Mouse (Mus musculus): ENCODE measurements around the gene 1700018B08Rik. TPM values are rescaled to one million over a fixed set of nuclear protein-coding genes. Genes with fewer than 3 reads are reported as not detected.

The 1700018B08Rik gene
- polyA plus RNA-seq, 1 experiment from 2014 or later, result not detected

DNA sequence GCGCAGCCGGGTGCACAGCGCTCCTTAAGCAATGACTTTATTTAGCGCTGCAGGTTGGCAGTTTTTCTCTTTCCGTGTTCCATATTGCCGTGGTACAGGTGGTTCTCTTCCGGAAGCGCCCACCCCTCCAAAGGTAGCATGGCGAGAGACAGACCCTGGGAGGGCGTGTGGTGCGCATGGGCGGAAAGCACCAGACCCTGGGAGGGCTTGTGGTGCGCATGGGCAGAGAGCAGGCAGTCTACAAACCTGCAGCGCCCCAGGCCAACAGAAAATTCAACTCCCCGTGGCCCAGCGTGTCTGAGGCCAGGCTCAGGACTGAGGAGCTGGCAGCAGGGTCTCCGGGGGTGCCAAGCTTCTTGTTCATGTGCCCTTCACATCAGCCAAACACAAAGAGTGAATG lies 26.7 kb upstream of the 1700018B08Rik start:
- DNase-seq (ENCODE audit: low spot score), result no peak
- WGBS, result 79% methylated on average over 17 of the region's 17 CpGs

DNA sequence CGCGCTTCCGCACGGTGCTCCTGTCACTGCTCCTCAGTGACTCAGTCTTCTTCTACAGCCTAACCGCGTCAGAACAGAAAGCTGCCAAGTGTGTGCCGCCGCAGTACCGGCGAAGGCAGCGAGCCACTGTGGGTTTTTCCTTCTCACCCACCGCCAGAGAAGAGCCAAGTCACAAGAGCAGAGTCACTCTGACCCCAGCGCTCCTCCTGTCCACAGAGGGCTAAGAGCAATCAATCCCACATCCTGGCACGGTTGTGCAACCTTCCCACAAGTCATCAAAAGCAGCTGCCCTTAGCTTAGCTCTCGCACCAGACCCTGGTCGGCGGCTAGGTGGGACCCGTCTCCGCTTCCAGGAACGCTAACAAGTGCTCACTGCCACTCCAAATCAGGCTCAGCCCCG lies 26.2 kb upstream of the 1700018B08Rik start:
- no peak overlapping the region for H3K4me3 ChIP-seq (ENCODE audit: low read depth, low read length)
- H3K9me3 ChIP-seq (ENCODE audit: control insufficient read depth, low read length), result no peaks in the 10 kb centered on the region

More for the DNA sequence above, 26.7 kb upstream of the 1700018B08Rik start:
- H3K4me1 ChIP-seq (ENCODE audit: control insufficient read depth, insufficient read depth, low read length), result no peaks in the 10 kb centered on the region
- no peak overlapping the region for H3K9ac ChIP-seq (ENCODE audit: low read length)
- H3K27ac ChIP-seq (replicated peaks; ENCODE audit: low read depth, low read length), result no peak overlapping the region
- H3K27me3 ChIP-seq (ENCODE audit: control insufficient read depth, insufficient read depth, low read length), result no peaks in the 10 kb centered on the region
- no peak overlapping the region for H3K4me2 ChIP-seq (ENCODE audit: low read depth, severe bottlenecking)
- no peaks in the 10 kb centered on the region for H3K9me3 ChIP-seq (ENCODE audit: control insufficient read depth, low read length)
- no peak for ATAC-seq (ENCODE audit: insufficient number of reproducible peaks, low FRiP score, low TSS enrichment, low read depth)
- no peak overlapping the region for H3K4me3 ChIP-seq (ENCODE audit: low read depth, low read length)
- H3K36me3 ChIP-seq (ENCODE audit: control insufficient read depth, insufficient read depth, low read length), result no peaks in the 10 kb centered on the region

DNA sequence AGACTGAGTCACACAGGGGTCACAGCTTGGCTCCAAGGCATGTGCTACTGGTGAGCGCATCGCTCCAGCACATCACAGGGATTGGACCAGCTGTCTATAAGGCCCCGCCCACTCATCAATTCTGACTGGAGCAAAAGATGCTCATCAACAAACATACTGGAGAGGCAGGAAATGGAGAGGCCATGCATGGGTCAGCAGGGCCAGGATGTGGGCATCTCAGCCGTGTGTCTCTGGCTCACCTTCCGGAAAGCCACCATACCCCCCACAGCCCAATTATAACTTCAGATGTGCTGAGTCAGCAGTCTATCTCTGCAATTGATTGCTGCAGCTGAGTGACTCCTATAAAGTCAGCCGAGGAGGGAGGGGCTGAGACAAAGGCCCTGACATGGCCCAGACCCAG lies 24.2 kb upstream of the 1700018B08Rik start:
- no peaks in the 10 kb centered on the region for H3K36me3 ChIP-seq (ENCODE audit: control insufficient read depth, insufficient read depth, low read length)
- no peaks in the 10 kb centered on the region for H3K4me1 ChIP-seq (ENCODE audit: control insufficient read depth, insufficient read depth, low read length)
- H3K9ac ChIP-seq (ENCODE audit: low read length), result no peak overlapping the region
- 76% methylated on average over 6 of the region's 6 CpGs for WGBS
- no peak for ATAC-seq (ENCODE audit: insufficient number of reproducible peaks, low FRiP score, low TSS enrichment, low read depth)
- H3K27ac ChIP-seq (replicated peaks; ENCODE audit: low read depth, low read length), result no peak overlapping the region
- no peak for DNase-seq (ENCODE audit: low spot score)
- no peaks in the 10 kb centered on the region for H3K9me3 ChIP-seq (ENCODE audit: control insufficient read depth, low read length)
- H3K27me3 ChIP-seq (ENCODE audit: control insufficient read depth, insufficient read depth, low read length), result no peaks in the 10 kb centered on the region
- no peak overlapping the region for H3K4me3 ChIP-seq (ENCODE audit: low read depth, low read length)
- no peak overlapping the region for H3K4me2 ChIP-seq (ENCODE audit: low read depth, severe bottlenecking)

More for the DNA sequence above, 26.2 kb upstream of the 1700018B08Rik start:
- 85% methylated on average over 21 of the region's 21 CpGs for WGBS
- Histone ChIP-seq H3K4me1 (ENCODE audit: control insufficient read depth, insufficient read depth, low read length) (no peaks in the 10 kb centered on the region), H3K27me3 (ENCODE audit: control insufficient read depth, insufficient read depth, low read length) (no peaks in the 10 kb centered on the region), H3K4me2 (ENCODE audit: low read depth, severe bottlenecking) (no peak overlapping the region), H3K36me3 (ENCODE audit: control insufficient read depth, insufficient read depth, low read length) (no peaks in the 10 kb centered on the region), H3K27ac (replicated peaks; ENCODE audit: low read depth, low read length) (no peak overlapping the region), H3K9ac (ENCODE audit: low read length) (no peak overlapping the region)
- ATAC-seq (ENCODE audit: insufficient number of reproducible peaks, low FRiP score, low TSS enrichment, low read depth) (no peak), DNase-seq (ENCODE audit: low spot score) (no peak)

DNA sequence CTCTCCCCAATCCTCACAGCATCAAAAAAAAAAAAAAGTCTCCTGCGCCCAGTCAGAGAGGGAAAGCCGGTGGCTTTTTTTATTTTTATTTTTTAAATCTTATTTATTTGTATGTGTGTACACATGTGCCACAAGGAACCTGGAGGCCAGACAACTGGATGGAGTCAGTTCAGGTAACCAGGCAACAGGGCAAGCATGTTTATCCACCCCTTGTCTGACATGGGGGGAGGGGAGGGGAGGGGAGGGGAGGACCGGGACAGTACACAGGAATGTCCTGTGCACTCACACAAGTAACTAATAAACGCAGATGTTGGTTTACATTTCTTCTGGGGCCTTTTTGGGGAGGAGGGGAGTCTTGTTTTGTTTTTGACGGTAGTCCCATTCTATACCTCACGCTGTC lies 19.6 kb upstream of the 1700018B08Rik start:
- Histone ChIP-seq H3K4me1 (ENCODE audit: control insufficient read depth, insufficient read depth, low read length) (no peaks in the 10 kb centered on the region), H3K27ac (replicated peaks; ENCODE audit: low read depth, low read length) (no peak overlapping the region), H3K9me3 (ENCODE audit: control insufficient read depth, low read length) (no peaks in the 10 kb centered on the region), H3K4me2 (ENCODE audit: low read depth, severe bottlenecking) (no peak overlapping the region), H3K9ac (ENCODE audit: low read length) (no peak overlapping the region), H3K36me3 (ENCODE audit: control insufficient read depth, insufficient read depth, low read length) (peaks cover 5% of the 10 kb centered on the region; the same call in 1 of the 2 replicates), H3K4me3 (ENCODE audit: low read depth, low read length) (no peak overlapping the region), H3K27me3 (ENCODE audit: control insufficient read depth, insufficient read depth, low read length) (no peaks in the 10 kb centered on the region)
- ATAC-seq (ENCODE audit: insufficient number of reproducible peaks, low FRiP score, low TSS enrichment, low read depth), result no peak
- 88% methylated on average over 6 of the region's 6 CpGs for WGBS
- DNase-seq (ENCODE audit: low spot score), result no peak

DNA sequence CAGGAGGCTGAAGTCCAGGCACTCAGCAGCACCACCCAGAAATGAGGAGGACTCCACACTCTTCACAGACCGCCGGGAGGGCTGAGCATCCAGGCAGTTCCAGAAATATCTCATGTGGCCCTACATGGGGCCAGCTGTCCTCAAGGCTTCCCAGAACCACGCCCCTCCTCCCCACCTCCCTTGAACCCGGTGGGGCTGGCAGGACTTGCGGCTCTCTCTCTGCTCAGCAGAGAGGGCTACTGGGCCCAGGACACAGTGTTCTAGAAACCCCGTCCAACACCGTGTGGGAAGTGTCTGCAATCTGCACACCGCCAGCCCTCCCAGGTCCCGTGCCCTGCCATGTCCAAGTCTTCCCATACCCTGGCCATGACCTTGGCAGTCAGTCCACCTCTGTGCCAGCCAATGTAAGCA lies 18.8 kb upstream of the 1700018B08Rik start:
- Histone ChIP-seq H3K4me2 (ENCODE audit: low read depth, severe bottlenecking) (no peak overlapping the region), H3K4me3 (ENCODE audit: low read depth, low read length) (no peak overlapping the region), H3K27ac (replicated peaks; ENCODE audit: low read depth, low read length) (no peak overlapping the region), H3K9ac (ENCODE audit: low read length) (no peak overlapping the region), H3K4me1 (ENCODE audit: control insufficient read depth, insufficient read depth, low read length) (no peaks in the 10 kb centered on the region), H3K27me3 (ENCODE audit: control insufficient read depth, insufficient read depth, low read length) (no peaks in the 10 kb centered on the region), H3K9me3 (ENCODE audit: control insufficient read depth, low read length) (no peaks in the 10 kb centered on the region), H3K36me3 (ENCODE audit: control insufficient read depth, insufficient read depth, low read length) (peaks cover 5% of the 10 kb centered on the region; the same call in 1 of the 2 replicates)
- DNase-seq (ENCODE audit: low spot score) (no peak), ATAC-seq (ENCODE audit: insufficient number of reproducible peaks, low FRiP score, low TSS enrichment, low read depth) (no peak)
- WGBS, result 85% methylated on average over 9 of the region's 9 CpGs

DNA sequence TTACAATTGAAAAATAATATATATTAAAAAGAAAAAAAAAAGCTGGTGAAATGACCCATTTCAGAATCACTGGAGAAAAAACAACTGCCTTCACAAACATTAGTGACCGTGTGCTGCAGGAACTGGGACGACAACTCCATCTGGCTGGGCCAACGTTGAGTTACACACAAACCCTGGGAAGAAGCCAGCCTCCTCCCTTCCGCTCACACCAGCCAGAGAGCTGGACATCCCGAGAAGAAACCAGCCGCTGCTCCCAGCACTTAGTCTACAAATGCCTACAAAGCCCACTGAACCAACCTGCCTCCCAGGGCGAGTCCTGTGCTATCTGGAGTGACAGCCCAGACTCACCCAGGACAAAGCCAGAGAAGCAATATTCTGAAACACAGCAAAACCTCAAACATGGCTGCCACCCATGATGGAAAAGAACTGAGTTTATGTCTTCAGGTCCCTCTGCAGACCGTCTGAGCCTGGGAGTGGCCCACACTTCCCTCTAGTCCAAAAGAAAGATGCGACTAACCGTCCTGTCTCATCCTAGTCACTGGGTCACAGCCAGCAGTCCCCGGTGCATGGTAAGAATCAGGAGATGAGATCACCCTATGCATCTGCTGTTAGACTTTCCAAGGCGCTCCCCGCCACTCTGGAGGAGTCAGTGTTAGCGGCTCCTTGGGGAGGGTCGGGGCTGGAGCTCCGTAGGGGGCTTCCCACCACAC lies 17.7 kb upstream of the 1700018B08Rik start:
- no peak for ATAC-seq (ENCODE audit: insufficient number of reproducible peaks, low FRiP score, low TSS enrichment, low read depth)
- DNase-seq (ENCODE audit: low spot score), result no peak
- H3K27ac ChIP-seq (replicated peaks; ENCODE audit: low read depth, low read length), result no peak overlapping the region
- no peaks in the 10 kb centered on the region for H3K27me3 ChIP-seq (ENCODE audit: control insufficient read depth, insufficient read depth, low read length)
- H3K9me3 ChIP-seq (ENCODE audit: control insufficient read depth, low read length), result no peaks in the 10 kb centered on the region
- H3K9ac ChIP-seq (ENCODE audit: low read length), result no peak overlapping the region
- no peaks in the 10 kb centered on the region for H3K4me1 ChIP-seq (ENCODE audit: control insufficient read depth, insufficient read depth, low read length)
- peaks cover 5% of the 10 kb centered on the region; the same call in 1 of the 2 replicates for H3K36me3 ChIP-seq (ENCODE audit: control insufficient read depth, insufficient read depth, low read length)
- H3K4me3 ChIP-seq (ENCODE audit: low read depth, low read length), result no peak overlapping the region
- H3K4me2 ChIP-seq (ENCODE audit: low read depth, severe bottlenecking), result no peak overlapping the region
- 92% methylated on average over 16 of the region's 16 CpGs for WGBS

DNA sequence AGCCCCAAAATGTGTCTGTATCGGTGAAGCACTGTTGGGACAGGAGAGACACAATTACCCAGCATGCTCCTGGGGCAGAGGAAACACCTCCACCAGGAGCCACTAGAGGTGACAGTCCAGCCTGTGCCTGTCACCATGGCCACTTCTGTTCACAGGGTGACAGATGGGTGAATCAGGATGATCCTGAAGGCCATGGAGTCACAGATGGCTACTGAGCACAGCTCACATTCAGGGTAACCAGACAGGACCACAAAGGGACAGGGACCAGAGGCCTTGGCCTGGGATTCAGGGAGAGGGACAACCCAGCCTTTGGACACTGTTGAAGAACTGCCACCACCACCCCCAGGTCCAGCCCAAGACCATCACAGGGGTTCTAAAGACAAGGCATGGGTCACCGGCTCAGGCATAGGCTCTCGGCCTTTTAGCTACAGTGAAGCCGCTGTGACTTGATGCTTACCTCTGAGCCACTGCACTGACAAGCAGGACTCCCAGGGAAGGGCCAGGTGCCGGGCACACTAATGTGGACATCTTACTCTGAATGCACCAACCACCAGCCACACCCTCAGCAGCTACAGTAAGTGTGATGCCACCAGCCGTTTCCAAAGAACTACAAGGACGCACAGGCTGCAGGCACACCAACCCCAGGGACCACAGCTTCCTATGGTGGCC lies 16.4 kb upstream of the 1700018B08Rik start:
- Histone ChIP-seq H3K9ac (ENCODE audit: low read length) (no peak overlapping the region), H3K27ac (replicated peaks; ENCODE audit: low read depth, low read length) (no peak overlapping the region), H3K9me3 (ENCODE audit: control insufficient read depth, low read length) (no peaks in the 10 kb centered on the region), H3K36me3 (ENCODE audit: control insufficient read depth, insufficient read depth, low read length) (peaks cover 5% of the 10 kb centered on the region; the same call in 1 of the 2 replicates), H3K4me1 (ENCODE audit: control insufficient read depth, insufficient read depth, low read length) (no peaks in the 10 kb centered on the region), H3K27me3 (ENCODE audit: control insufficient read depth, insufficient read depth, low read length) (no peaks in the 10 kb centered on the region), H3K4me2 (ENCODE audit: low read depth, severe bottlenecking) (no peak overlapping the region), H3K4me3 (ENCODE audit: low read depth, low read length) (no peak overlapping the region)
- 96% methylated on average over 7 of the region's 7 CpGs for WGBS
- DNase-seq (ENCODE audit: low spot score) (no peak), ATAC-seq (ENCODE audit: insufficient number of reproducible peaks, low FRiP score, low TSS enrichment, low read depth) (no peak)

DNA sequence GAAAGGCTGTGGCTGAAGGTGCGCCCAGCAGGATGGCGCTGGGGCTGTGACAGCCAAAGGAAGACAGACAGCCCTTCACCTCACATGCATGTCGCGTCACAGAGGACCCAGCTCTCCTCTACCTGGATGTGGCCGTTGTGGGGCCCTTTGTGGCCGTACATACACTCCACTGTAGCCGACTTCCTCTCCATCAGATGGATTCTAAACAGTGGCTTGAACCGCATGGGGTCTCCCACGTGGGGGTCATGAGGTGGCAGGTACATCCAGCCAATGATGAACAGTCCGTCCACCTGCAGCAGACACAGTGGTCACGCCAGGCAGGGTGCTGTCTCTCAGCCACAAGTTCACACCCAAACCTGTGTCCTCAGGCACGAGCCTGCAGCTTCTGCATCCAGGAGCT lies 15.7 kb upstream of the 1700018B08Rik start:
- WGBS, result 91% methylated on average over 12 of the region's 12 CpGs
- Histone ChIP-seq H3K4me2 (ENCODE audit: low read depth, severe bottlenecking) (no peak overlapping the region), H3K4me3 (ENCODE audit: low read depth, low read length) (no peak overlapping the region), H3K9ac (ENCODE audit: low read length) (no peak overlapping the region), H3K27ac (replicated peaks; ENCODE audit: low read depth, low read length) (no peak overlapping the region), H3K27me3 (ENCODE audit: control insufficient read depth, insufficient read depth, low read length) (no peaks in the 10 kb centered on the region), H3K9me3 (ENCODE audit: control insufficient read depth, low read length) (no peaks in the 10 kb centered on the region), H3K36me3 (ENCODE audit: control insufficient read depth, insufficient read depth, low read length) (peaks cover 5% of the 10 kb centered on the region; the same call in 1 of the 2 replicates), H3K4me1 (ENCODE audit: control insufficient read depth, insufficient read depth, low read length) (no peaks in the 10 kb centered on the region)
- no peak for DNase-seq (ENCODE audit: low spot score)
- ATAC-seq (ENCODE audit: insufficient number of reproducible peaks, low FRiP score, low TSS enrichment, low read depth), result no peak

Data from limb, embryonic 11.5 days (tissue).